Mouse (Mus musculus): ENCODE results near the gene Hist1h4d. TPM values are rescaled to one million over a fixed set of nuclear protein-coding genes. Genes with fewer than 3 reads are reported as not detected.

Gene Hist1h4d
- total RNA-seq, 2 experiments from 2014 or later, result 92.0 to 119 TPM

DNA sequence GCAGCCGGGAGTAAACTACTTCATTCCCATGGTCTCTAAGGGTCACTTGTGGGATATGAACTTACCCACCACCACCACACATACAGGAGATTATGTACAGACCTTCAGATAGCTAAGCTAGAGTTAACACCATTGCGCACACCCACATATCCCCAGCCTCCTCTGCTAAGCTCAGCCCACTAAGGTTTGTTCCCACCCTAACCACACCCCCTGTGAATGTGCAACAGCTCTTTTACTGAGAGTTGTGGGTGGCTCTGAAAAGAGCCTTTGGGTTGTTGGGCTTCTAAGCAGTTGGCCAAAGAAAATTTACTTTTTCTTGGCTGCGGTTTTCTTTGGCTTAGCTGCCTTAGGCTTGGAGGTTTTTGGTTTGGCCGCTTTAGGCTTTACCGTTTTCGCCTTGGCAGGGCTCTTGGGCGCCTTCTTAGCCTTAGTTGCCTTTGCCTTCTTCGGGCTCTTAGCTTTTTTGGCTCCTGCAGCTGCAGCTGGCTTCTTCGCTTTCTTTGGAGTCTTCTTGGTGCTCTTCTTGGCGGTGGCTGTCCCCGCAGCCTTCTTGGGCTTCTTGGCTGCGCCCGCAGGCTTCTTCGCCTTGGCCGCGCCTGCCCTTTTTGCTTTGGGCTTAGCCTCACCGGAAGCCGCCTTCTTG lies 40.3 kb downstream of the Hist1h4d start:
- intact Hi-C loops (cut with DNase I), result loop anchor here (2.0 to 5.0 kb wide), 5 partner anchors 34 to 1889 kb away; partner anchors contain the start of genes Hist1h1c, Hist1h1t, Hist1h2ac and Hist1h4c
- peak; percentile 55 to 74 for DNase-seq

DNA sequence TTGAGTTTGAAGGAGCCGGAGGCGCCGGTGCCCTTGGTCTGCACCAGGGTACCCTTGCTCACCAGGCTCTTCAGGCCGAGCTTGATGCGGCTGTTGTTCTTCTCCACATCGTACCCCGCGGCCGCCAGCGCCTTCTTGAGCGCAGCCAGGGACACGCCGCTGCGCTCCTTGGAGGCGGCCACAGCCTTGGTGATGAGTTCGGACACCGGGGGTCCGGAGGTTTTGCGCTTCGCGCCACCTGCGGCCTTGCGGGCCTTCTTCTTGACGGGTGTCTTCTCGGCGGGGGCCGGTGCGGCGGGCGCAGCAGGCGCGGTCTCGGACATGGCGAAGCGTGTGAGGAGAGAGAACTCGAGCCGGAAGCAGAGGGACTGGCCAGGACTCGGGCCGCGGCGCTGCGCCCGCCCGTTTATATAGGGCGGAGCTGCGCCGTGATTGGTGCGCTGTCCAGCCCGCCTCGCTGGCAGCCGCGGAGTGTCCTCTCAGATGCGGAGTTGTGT lies 40.8 kb downstream of the Hist1h4d start, which contains the start of gene Hist1h1e:
TSS of gene Hist1h1e (minus strand) at position 384 of the 497 bp plus-strand sequence.
- intact Hi-C loops (cut with DNase I), result loop anchor here (2.0 to 5.0 kb wide), 5 partner anchors 35 to 1890 kb away; partner anchors contain the start of genes Hist1h1c, Hist1h1t, Hist1h2ac and Hist1h4c
- peak; percentile 93 to 97 for DNase-seq

DNA sequence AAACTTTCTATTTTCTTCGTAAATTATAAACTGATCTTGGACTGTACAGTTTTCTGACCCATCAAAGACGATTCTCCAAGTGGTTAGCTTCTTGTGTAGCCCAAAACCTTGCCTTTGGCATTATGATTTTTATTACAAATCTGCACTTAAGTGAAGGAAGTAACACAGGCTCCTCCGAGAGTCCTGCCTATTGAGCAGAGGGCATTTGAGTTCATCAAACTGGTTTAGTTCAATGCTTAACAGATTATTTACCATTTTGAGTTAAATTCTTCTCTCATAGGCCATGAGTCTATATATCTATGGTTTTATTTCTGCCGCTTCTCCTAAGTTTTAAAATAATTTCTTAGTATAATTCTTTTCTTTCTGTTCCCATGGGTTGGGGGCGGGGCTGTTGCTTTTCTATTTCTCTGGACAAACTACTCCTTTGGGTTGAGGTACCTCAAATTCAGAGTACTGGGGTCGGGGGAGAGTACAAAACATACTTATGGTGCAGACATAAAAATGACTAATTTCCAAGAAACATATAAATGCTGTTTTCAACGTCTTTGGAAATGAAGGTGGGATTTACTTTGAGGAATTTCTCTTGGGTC lies 41.6 kb downstream of the Hist1h4d start:
- peak; percentile 10 to 28 for DNase-seq
- intact Hi-C loops (cut with DNase I), result loop anchor here (2.0 to 5.0 kb wide), 5 partner anchors 36 to 1891 kb away; partner anchors contain the start of genes Hist1h1c, Hist1h1t, Hist1h2ac and Hist1h4c

DNA sequence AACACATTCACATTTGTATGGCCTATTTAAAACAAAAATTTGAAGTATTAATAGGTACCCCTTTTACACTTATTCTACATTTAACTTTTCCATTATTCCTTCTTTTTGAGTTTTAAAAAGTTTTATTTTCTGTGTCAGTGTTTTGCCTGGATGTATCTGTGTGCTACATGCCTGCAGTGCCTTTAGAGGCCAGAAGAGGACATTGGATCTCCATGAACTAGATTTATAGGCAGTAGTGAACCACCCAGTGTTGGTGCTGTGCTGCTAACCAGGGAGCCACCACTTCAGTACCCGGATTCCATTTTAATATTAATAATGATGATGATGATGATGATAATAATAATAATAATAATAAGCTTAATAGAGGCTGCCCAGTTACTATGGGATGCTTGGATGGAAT lies 49.3 kb downstream of the Hist1h4d start:
- intact Hi-C loops (cut with DNase I), result loop anchor here (2.0 kb wide), 1 partner anchor 52 kb away; the partner anchor contains the start of gene Hist1h2ac
- DNase-seq, result no peak

Small RNAs within 50 kb of the gene (microRNA-seq; reads per million reads assigned to microRNA genes)
- 0 reads per million in 2 experiments for gene Gm44297
- gene Gm44359, result 0 reads per million in 2 experiments
- gene Gm44394, result 0 reads per million in 2 experiments

Other genes with a start within 250 kb of the Hist1h4d start
- 10 to 100 TPM; 18.8 to 21.7 TPM for gene Zfp322a, start 212.4 kb upstream of the Hist1h4d start, total RNA-seq (2021)
- 1 to 10 TPM; 4.5 to 5.0 TPM for gene Abt1, start 157.7 kb upstream of the Hist1h4d start, total RNA-seq (2021)
- not detected for gene Btn1a1, start 115.7 kb upstream of the Hist1h4d start, total RNA-seq (2021)
- gene Btn2a2, start 92.7 kb upstream of the Hist1h4d start, total RNA-seq (2021), result not detected
- gene Hist1h4h, start 50.5 kb upstream of the Hist1h4d start, total RNA-seq (2021), result 100 to 1,000 TPM; 465 to 538 TPM
- gene Hist1h2af, start 47.7 kb upstream of the Hist1h4d start, total RNA-seq (2021), result 100 to 1,000 TPM in 1 of 2 experiments, 10 to 100 TPM in 1; 49.0 to 131 TPM
- gene Hist1h3g, start 46.2 kb upstream of the Hist1h4d start, total RNA-seq (2021), result 10 to 100 TPM; 13.1 to 34.3 TPM
- gene Hist1h2bh, start 38.2 kb upstream of the Hist1h4d start, total RNA-seq (2021), result 1 to 10 TPM; 3.7 to 7.4 TPM
- 10 to 100 TPM; 21.6 to 40.3 TPM for gene Hist1h3f, start 37.5 kb upstream of the Hist1h4d start, total RNA-seq (2021)
- 100 to 1,000 TPM; 106 to 209 TPM for gene Hist1h4f, start 29.9 kb upstream of the Hist1h4d start, total RNA-seq (2021)
- gene Hist1h1d, start 28.3 kb upstream of the Hist1h4d start, total RNA-seq (2021), result 10 to 100 TPM in 1 of 2 experiments, 1 to 10 TPM in 1; 5.2 to 11.7 TPM
- 10 to 100 TPM; 49.0 to 79.9 TPM for gene Hist1h3e, start 19.2 kb upstream of the Hist1h4d start, total RNA-seq (2021)
- 10 to 100 TPM in 1 of 2 experiments, 1 to 10 TPM in 1; 8.6 to 27.9 TPM for gene Hist1h2ae, start 10.4 kb upstream of the Hist1h4d start, total RNA-seq (2021)
- 100 to 1,000 TPM; 100 to 175 TPM for gene Hist1h2bg, start 10.2 kb upstream of the Hist1h4d start, total RNA-seq (2021)
- gene Hist1h2bf, start 7.4 kb upstream of the Hist1h4d start, total RNA-seq (2021), result 10 to 100 TPM; 45.4 to 89.0 TPM
- 10 to 100 TPM; 15.1 to 24.5 TPM for gene Hist1h2ad, start 7.2 kb upstream of the Hist1h4d start, total RNA-seq (2021)
- 10 to 100 TPM in 1 of 2 experiments, 1 to 10 TPM in 1; 7.8 to 17.6 TPM for gene Hist1h3d, start 5.8 kb upstream of the Hist1h4d start, total RNA-seq (2021)
- 10 to 100 TPM; 10.5 to 16.6 TPM for gene Hist1h2be, start 39.5 kb downstream of the Hist1h4d start, total RNA-seq (2021)
- gene Hist1h1e, start 41.0 kb downstream of the Hist1h4d start, total RNA-seq (2021), result 10 to 100 TPM; 56.8 to 68.5 TPM
- 1 to 10 TPM; 2.0 to 3.7 TPM for gene Hist1h2ac, start 102.3 kb downstream of the Hist1h4d start, total RNA-seq (2021)
- gene Hist1h2bc, start 102.6 kb downstream of the Hist1h4d start, total RNA-seq (2021), result 10 to 100 TPM; 48.8 to 56.9 TPM
- gene Hist1h1t, start 114.2 kb downstream of the Hist1h4d start, total RNA-seq (2021), result under 1 TPM; 0.31 to 0.32 TPM
- gene Hist1h4c, start 116.9 kb downstream of the Hist1h4d start, total RNA-seq (2021), result 10 to 100 TPM; 62.9 to 77.3 TPM
- gene Hfe, start 129.3 kb downstream of the Hist1h4d start, total RNA-seq (2021), result 10 to 100 TPM; 39.5 to 41.3 TPM
- gene Hist1h1c, start 157.2 kb downstream of the Hist1h4d start, total RNA-seq (2021), result 100 to 1,000 TPM; 200 to 202 TPM
- gene Hist1h3c, start 164.0 kb downstream of the Hist1h4d start, total RNA-seq (2021), result 10 to 100 TPM; 21.1 to 58.2 TPM
- gene Hist1h2bb, start 165.1 kb downstream of the Hist1h4d start, total RNA-seq (2021), result 10 to 100 TPM; 26.5 to 61.9 TPM
- gene Hist1h2ab, start 169.5 kb downstream of the Hist1h4d start, total RNA-seq (2021), result 100 to 1,000 TPM in 1 of 2 experiments, 10 to 100 TPM in 1; 54.2 to 146 TPM
- 100 to 1,000 TPM in 1 of 2 experiments, 10 to 100 TPM in 1; 70.3 to 154 TPM for gene Hist1h3b, start 170.7 kb downstream of the Hist1h4d start, total RNA-seq (2021)
- gene Hist1h4b, start 175.4 kb downstream of the Hist1h4d start, total RNA-seq (2021), result 10 to 100 TPM; 44.8 to 83.6 TPM
- 10 to 100 TPM; 33.4 to 91.7 TPM for gene Hist1h4a, start 179.6 kb downstream of the Hist1h4d start, total RNA-seq (2021)
- gene Hist1h3a, start 180.8 kb downstream of the Hist1h4d start, total RNA-seq (2021), result 100 to 1,000 TPM in 1 of 2 experiments, 10 to 100 TPM in 1; 55.1 to 114 TPM
- gene Hist1h1a, start 182.1 kb downstream of the Hist1h4d start, total RNA-seq (2021), result 10 to 100 TPM; 28.9 to 69.7 TPM
- gene Trim38, start 188.3 kb downstream of the Hist1h4d start, total RNA-seq (2021), result not detected
- gene Slc17a2, start 225.4 kb downstream of the Hist1h4d start, total RNA-seq (2021), result not detected

Data from heart, postnatal 14 days (tissue).